8 mouse cellular contexts compared by ENCODE assay signal in genomic region chr7:110982764-110983163, GRCm38 (mm10). TPM values are rescaled to one million over a fixed set of nuclear protein-coding genes. Genes with fewer than 3 reads are reported as not detected.
DNase-seq lines count a peak whose midpoint lies in the region; ATAC-seq and TF ChIP-seq lines count a peak whose summit lies in the region.

No protein-coding gene starts in this region.

- H3K9me3 ChIP-seq in forebrain, postnatal 0 days (ENCODE audit: low read length): no peaks in the 10 kb centered on the region
- H3K9me3 ChIP-seq in forebrain, embryonic 16.5 days (ENCODE audit: control insufficient read depth, low read length): no peaks in the 10 kb centered on the region
- no peaks in the 10 kb centered on the region for H3K9me3 ChIP-seq in heart, embryonic 14.5 days (ENCODE audit: control insufficient read depth, low read length)

- no peak overlapping the region for H3K4me2 ChIP-seq in forebrain, postnatal 0 days (ENCODE audit: low read depth)
- no peak overlapping the region for H3K4me2 ChIP-seq in forebrain, embryonic 16.5 days (ENCODE audit: low read length)
- H3K4me2 ChIP-seq in heart, embryonic 14.5 days (ENCODE audit: low read length): peak overlapping the region; percentile 50

- H3K9ac ChIP-seq in forebrain, postnatal 0 days: no peak overlapping the region
- H3K9ac ChIP-seq in forebrain, embryonic 16.5 days (replicated peaks; ENCODE audit: low read depth, low read length): no peak overlapping the region
- H3K9ac ChIP-seq in heart, embryonic 14.5 days (ENCODE audit: low read length): no peak overlapping the region

- no peaks in the 10 kb centered on the region for H3K79me3 ChIP-seq in C2C12 (ENCODE audit: low read depth)

- no peaks in the 10 kb centered on the region for H3K4me1 ChIP-seq in forebrain, postnatal 0 days (ENCODE audit: insufficient read depth)
- H3K4me1 ChIP-seq in forebrain, embryonic 16.5 days (replicated peaks; ENCODE audit: control insufficient read depth, insufficient read depth, low read length): no peaks in the 10 kb centered on the region
- H3K4me1 ChIP-seq in heart, embryonic 14.5 days (ENCODE audit: control insufficient read depth in 2 of 2, insufficient read depth in 2 of 2, low read length in 2 of 2): peaks cover 27 to 35% of the 10 kb centered on the region in 2 experiments

- 59% methylated on average over 4 of the region's 4 CpGs for WGBS in forebrain, postnatal 0 days
- WGBS in forebrain, embryonic 16.5 days: 61% methylated on average over 4 of the region's 4 CpGs
- 36% methylated on average over 4 of the region's 4 CpGs for WGBS in heart, embryonic 14.5 days

- H3K36me3 ChIP-seq in forebrain, postnatal 0 days (ENCODE audit: insufficient read depth): no peaks in the 10 kb centered on the region
- H3K36me3 ChIP-seq in forebrain, embryonic 16.5 days (ENCODE audit: control insufficient read depth, insufficient read depth): no peaks in the 10 kb centered on the region
- no peaks in the 10 kb centered on the region for H3K36me3 ChIP-seq in C2C12 (ENCODE audit: control insufficient read depth, insufficient read depth)
- H3K36me3 ChIP-seq in heart, embryonic 14.5 days (ENCODE audit: control insufficient read depth, insufficient read depth, low read length): no peaks in the 10 kb centered on the region

- DNase-seq in forebrain, postnatal 0 days: no peak
- DNase-seq in adrenal gland, postnatal 36 days: peak; percentile 63 to 78
- peak; percentile 62 for DNase-seq in layer of hippocampus, adult 11-12 months (ENCODE audit: low spot score)
- DNase-seq in lung, postnatal 36 days: peak; percentile 80
- peak; percentile 55 for DNase-seq in yolk sac, embryonic 10.5 days (ENCODE audit: low spot score)

- peak; percentile 50 for TF ChIP-seq CTCF in forebrain, postnatal 0 days (IDR thresholded peaks at IDR 0.05; ENCODE audit: low read depth)
- TF ChIP-seq CTCF in C2C12 (IDR thresholded peaks at IDR 0.05; ENCODE audit: control insufficient read depth, insufficient read depth, insufficient read length): peak; percentile 16

- H3K4me3 ChIP-seq in forebrain, postnatal 0 days (ENCODE audit: low read depth, low read length): no peak overlapping the region
- H3K4me3 ChIP-seq in forebrain, embryonic 16.5 days (replicated peaks; ENCODE audit: low read length): no peak overlapping the region
- H3K4me3 ChIP-seq in C2C12 (ENCODE audit: insufficient read depth, poor library complexity, severe bottlenecking): no peak overlapping the region
- H3K4me3 ChIP-seq in heart, embryonic 14.5 days (ENCODE audit: control insufficient read depth in 1 of 2, insufficient read depth in 1 of 2, low read depth in 1 of 2, low read length in 2 of 2): no peak overlapping the region

- no peak for ATAC-seq in forebrain, postnatal 0 days
- no peak for ATAC-seq in forebrain, embryonic 16.5 days
- no peak for ATAC-seq in heart, embryonic 14.5 days (ENCODE audit: insufficient number of reproducible peaks, insufficient read depth, low FRiP score, low read depth)

- no peaks in the 10 kb centered on the region for H3K79me2 ChIP-seq in C2C12 (ENCODE audit: control insufficient read depth, insufficient read depth)

- no peak overlapping the region for H3K27ac ChIP-seq in forebrain, postnatal 0 days (ENCODE audit: low read depth, low read length)
- H3K27ac ChIP-seq in forebrain, embryonic 16.5 days (ENCODE audit: low read length): no peak overlapping the region
- peak overlapping the region; percentile 5 to 71; a peak in 2 of 4 replicates for H3K27ac ChIP-seq in heart, embryonic 14.5 days (replicated peaks in 1 of 2; ENCODE audit: control insufficient read depth in 1 of 2, insufficient read depth in 1 of 2, low read depth in 2 of 2, low read length in 2 of 2)

- H3ac ChIP-seq in C2C12 (ENCODE audit: control insufficient read depth, insufficient read length, low read depth): no peak overlapping the region

- H3K27me3 ChIP-seq in forebrain, postnatal 0 days (ENCODE audit: insufficient read depth, low read length): no peaks in the 10 kb centered on the region
- no peaks in the 10 kb centered on the region for H3K27me3 ChIP-seq in forebrain, embryonic 16.5 days (replicated peaks; ENCODE audit: control insufficient read depth, insufficient read depth, low read length)
- H3K27me3 ChIP-seq in C2C12 (ENCODE audit: control insufficient read depth, insufficient read depth, insufficient read length): no peaks in the 10 kb centered on the region
- H3K27me3 ChIP-seq in heart, embryonic 14.5 days (ENCODE audit: control insufficient read depth, insufficient read depth, low read length): no peaks in the 10 kb centered on the region

TF ChIP-seq in C2C12, 6 proteins besides CTCF, POLR2A, EP300 and RAD21:
- TF ChIP-seq FOSL1 (IDR thresholded peaks at IDR 0.05; ENCODE audit: insufficient read depth, low read length, poor library complexity, severe bottlenecking): no peak
- no peak for TF ChIP-seq CEBPB (IDR thresholded peaks at IDR 0.05; ENCODE audit: low read depth)
- no peak for TF ChIP-seq MAX (IDR thresholded peaks at IDR 0.05)
- TF ChIP-seq MYOD1 (IDR thresholded peaks at IDR 0.05; ENCODE audit: control insufficient read depth, insufficient read length, low read depth): no peak
- TF ChIP-seq MYOG (IDR thresholded peaks at IDR 0.05; ENCODE audit: control insufficient read depth, extremely low read depth, insufficient read length): no peak
- no peak for TF ChIP-seq USF1 (IDR thresholded peaks at IDR 0.05; ENCODE audit: low read depth)
TF ChIP-seq in C2C12: peak in this region for 0.

RNA-seq across cellular contexts. Expression of gene Mrvi1, which starts 0.5 kb away (rescaled TPM):
- total RNA-seq in forebrain, postnatal 0 days (2014; rRNA removed): 2.7 and 2.8 TPM in 2 replicates
- polyA plus RNA-seq in forebrain, postnatal 0 days (2015; fragmentation: Nextera tagmentation; extraction: Ambion mirVana): 0.25 and 0.44 TPM in 2 replicates
- polyA plus RNA-seq in forebrain, embryonic 16.5 days (2015; fragmentation: Nextera tagmentation; extraction: Ambion mirVana): 0.60 and 1.3 TPM in 2 replicates
- 0.05 TPM for polyA plus RNA-seq in C2C12 (2012; fragmentation: generic; extraction: Trizol)
- 10 to 100 TPM; 10.8 to 16.3 TPM for total RNA-seq in adrenal gland, postnatal 36 days (2021)
- 6.0 and 6.3 TPM in 2 replicates for polyA plus RNA-seq in heart, embryonic 14.5 days (2014; fragmentation: Nextera tagmentation; extraction: Ambion mirVana)

RNA-seq across cellular contexts. Expression of gene Ctr9, which starts 46.0 kb away (rescaled TPM):
- total RNA-seq in forebrain, postnatal 0 days (2014; rRNA removed): 60.3 and 61.7 TPM in 2 replicates
- polyA plus RNA-seq in forebrain, postnatal 0 days (2015; fragmentation: Nextera tagmentation; extraction: Ambion mirVana): 45.1 and 59.8 TPM in 2 replicates
- 87.0 and 93.8 TPM in 2 replicates for polyA plus RNA-seq in forebrain, embryonic 16.5 days (2015; fragmentation: Nextera tagmentation; extraction: Ambion mirVana)
- 19.0 TPM for polyA plus RNA-seq in C2C12 (2012; fragmentation: generic; extraction: Trizol)
- 10 to 100 TPM; 39.6 to 52.4 TPM for total RNA-seq in adrenal gland, postnatal 36 days (2021)
- polyA plus RNA-seq in heart, embryonic 14.5 days (2014; fragmentation: Nextera tagmentation; extraction: Ambion mirVana): 38.2 and 42.7 TPM in 2 replicates

Comparison
In these comparisons a context has a peak if more than half of its experiments do, and no peak if none do; other contexts are left out.
1. H3K27ac ChIP-seq: peak in heart, embryonic 14.5 days (2 of 2); none in forebrain, postnatal 0 days (single experiment) and forebrain, embryonic 16.5 days (single experiment).